ENCODE assay signal across 33 mouse cellular contexts in genomic region chr1:171260316-171260715, GRCm38 (mm10). TPM values are rescaled to one million over a fixed set of nuclear protein-coding genes. Genes with fewer than 3 reads are reported as not detected.
DNase-seq lines count a peak whose midpoint lies in the region; ATAC-seq and TF ChIP-seq lines count a peak whose summit lies in the region.
"Had no signal": no experiment of that assay in that cellular context is flagged by ENCODE, and none has a peak within 500 bp of the region (broad histone marks: within the 10 kb centered on the region; RNA-seq: fewer than 3 reads in every experiment).

No protein-coding gene starts in this region.

- no peak for TF ChIP-seq CTCF in kidney, adult 2 months (conservative IDR thresholded peaks at IDR 0.05; ENCODE audit: insufficient read depth, insufficient read length, low read depth, low read length)
- TF ChIP-seq CTCF in lung, embryonic 14.5 days (IDR thresholded peaks at IDR 0.05; ENCODE audit: low read depth) = no peak
- TF ChIP-seq CTCF in layer of hippocampus, adult 2 months (conservative IDR thresholded peaks at IDR 0.05) = no peak

- H3K9me3 ChIP-seq in lung, embryonic 14.5 days (ENCODE audit: low read depth, low read length) = no peaks in the 10 kb centered on the region
- H3K9me3 ChIP-seq: embryonic facial prominence, embryonic 10.5 days; embryonic facial prominence, embryonic 15.5 days; forebrain, embryonic 12.5 days; hindbrain, embryonic 12.5 days; intestine, embryonic 15.5 days; limb, embryonic 13.5 days; megakaryocyte, embryonic 14.5 days; midbrain, embryonic 12.5 days; neural tube, embryonic 12.5 days had no signal

- no peak for TF ChIP-seq POLR2A in kidney, adult 2 months (IDR thresholded peaks at IDR 0.05; ENCODE audit: low read depth, low read length)

- no peaks in the 10 kb centered on the region for H3K27me3 ChIP-seq in kidney, adult 2 months (replicated peaks; ENCODE audit: control insufficient read depth, insufficient read depth, low read length)
- no peaks in the 10 kb centered on the region for H3K27me3 ChIP-seq in lung, embryonic 14.5 days (ENCODE audit: insufficient read depth, low read length)
- H3K27me3 ChIP-seq: embryonic facial prominence, embryonic 15.5 days; hindbrain, embryonic 12.5 days; intestine, embryonic 15.5 days; limb, embryonic 13.5 days; midbrain, embryonic 12.5 days; neural tube, embryonic 12.5 days had no signal

- ATAC-seq in lung, embryonic 14.5 days (ENCODE audit: insufficient read depth) = no peak
- ATAC-seq in granulocyte monocyte progenitor cell, adult 5-6 weeks (replicated peaks; ENCODE audit: poor library complexity, severe bottlenecking) = peak; percentile 50
- ATAC-seq: activated CD4-positive, CD25-positive, alpha-beta regulatory T cell, adult 4 months; forebrain, postnatal 0 days; hindbrain, postnatal 0 days; intestine, embryonic 15.5 days had no signal

- H3K27ac ChIP-seq in kidney, adult 2 months (ENCODE audit: insufficient read depth, low read depth, low read length) = no peak overlapping the region
- no peak overlapping the region for H3K27ac ChIP-seq in lung, embryonic 14.5 days (ENCODE audit: low read depth)
- H3K27ac ChIP-seq in layer of hippocampus, adult 2 months = no peak overlapping the region; the same call in 1 of the 2 replicates
- H3K27ac ChIP-seq: embryonic facial prominence, embryonic 10.5 days; embryonic facial prominence, embryonic 15.5 days; forebrain, embryonic 12.5 days; hindbrain, embryonic 12.5 days; hindbrain, postnatal 0 days; intestine, embryonic 15.5 days; left cerebral cortex, adult 2 months; limb, embryonic 13.5 days; midbrain, embryonic 12.5 days; neural tube, embryonic 12.5 days had no signal

- 60% methylated on average over 3 of the region's 3 CpGs for WGBS in kidney, adult 2 months
- 23% methylated on average over 3 of the region's 3 CpGs for WGBS in lung, embryonic 14.5 days

- H3K4me1 ChIP-seq in kidney, adult 2 months (ENCODE audit: control insufficient read depth, insufficient read depth, low read length) = no peaks in the 10 kb centered on the region; the same call in 1 of the 2 replicates
- peaks cover 20% of the 10 kb centered on the region for H3K4me1 ChIP-seq in lung, embryonic 14.5 days (ENCODE audit: insufficient read depth)
- H3K4me1 ChIP-seq: neural tube, embryonic 12.5 days had no signal

- H3K4me2 ChIP-seq in lung, embryonic 14.5 days = no peak overlapping the region
- H3K4me2 ChIP-seq: embryonic facial prominence, embryonic 15.5 days; forebrain, embryonic 12.5 days; heart, embryonic 11.5 days; hindbrain, embryonic 12.5 days; intestine, embryonic 15.5 days; limb, embryonic 13.5 days; midbrain, embryonic 12.5 days; neural tube, embryonic 12.5 days had no signal

- H3K9ac ChIP-seq in lung, embryonic 14.5 days = no peak overlapping the region
- H3K9ac ChIP-seq: embryonic facial prominence, embryonic 15.5 days; forebrain, embryonic 12.5 days; forebrain, postnatal 0 days; hindbrain, embryonic 12.5 days; intestine, embryonic 15.5 days; limb, embryonic 13.5 days; midbrain, embryonic 12.5 days; neural tube, embryonic 12.5 days had no signal

- no peaks in the 10 kb centered on the region for H3K36me3 ChIP-seq in kidney, adult 2 months (ENCODE audit: control insufficient read depth, insufficient read depth, low read length)
- peaks cover 5% of the 10 kb centered on the region; the same call in 1 of the 2 replicates for H3K36me3 ChIP-seq in lung, embryonic 14.5 days (ENCODE audit: insufficient read depth)
- H3K36me3 ChIP-seq: forebrain, embryonic 12.5 days; hindbrain, embryonic 12.5 days; midbrain, embryonic 12.5 days had no signal

- no peak overlapping the region for H3K4me3 ChIP-seq in kidney, adult 2 months (ENCODE audit: insufficient read depth, low read depth, low read length)
- no peak overlapping the region for H3K4me3 ChIP-seq in lung, embryonic 14.5 days (ENCODE audit: low read depth, low read length)
- no peak overlapping the region for H3K4me3 ChIP-seq in layer of hippocampus, adult 2 months
- H3K4me3 ChIP-seq: embryonic facial prominence, embryonic 10.5 days; embryonic facial prominence, embryonic 15.5 days; forebrain, embryonic 12.5 days; hindbrain, embryonic 12.5 days; intestine, embryonic 15.5 days; left cerebral cortex, adult 2 months; limb, embryonic 13.5 days; midbrain, embryonic 12.5 days; myocyte; neural tube, embryonic 12.5 days had no signal

- DNase-seq in kidney, adult 2 months = peak; percentile 40
- DNase-seq in kidney, adult 9 months = no peak
- peak; percentile 46 for DNase-seq in lung, embryonic 14.5 days
- no peak for DNase-seq in lung, adult 18-20 months
- peak; percentile 19 for DNase-seq in 3T3-L1 (ENCODE audit: low read depth, low spot score)
- DNase-seq in layer of hippocampus, adult 2 months (ENCODE audit: low spot score in 2 of 2) = no peak
- DNase-seq: cerebellum, adult 8-10 months; cerebellum, postnatal 25 days; forebrain, postnatal 0 days; gastrocnemius, postnatal 14 days; heart, adult 18-20 months; heart, postnatal 36 days; kidney, adult 8-10 months; kidney, postnatal 14 days; right cerebral cortex, adult 18-20 months; thymus, adult 2 months; thymus, postnatal 36 days had no signal

RNA-seq across cellular contexts. Expression of gene Ndufs2, which starts 9.1 kb away (rescaled TPM):
- polyA plus RNA-seq in kidney, adult 2 months (2012; rRNA removed) = 374 and 559 TPM in 2 replicates
- polyA plus RNA-seq in lung, embryonic 14.5 days (2014; fragmentation: Nextera tagmentation; extraction: Ambion mirVana) = 244 and 250 TPM in 2 replicates
- total RNA-seq in granulocyte monocyte progenitor cell, adult 5-6 weeks (2014; fragmentation: Nextera tagmentation) = 270 and 271 TPM in 2 replicates
- total RNA-seq in granulocyte monocyte progenitor cell, adult 5-6 weeks (2017) = 358 and 391 TPM in 2 replicates
- total RNA-seq in layer of hippocampus, adult 2 months (2021) = 100 to 1,000 TPM; 254 to 273 TPM

RNA-seq across cellular contexts. Expression of gene B4galt3, which starts 9.8 kb away (rescaled TPM):
- polyA plus RNA-seq in kidney, adult 2 months (2012; rRNA removed) = 58.9 and 67.7 TPM in 2 replicates
- polyA plus RNA-seq in lung, embryonic 14.5 days (2014; fragmentation: Nextera tagmentation; extraction: Ambion mirVana) = 80.3 and 94.3 TPM in 2 replicates
- total RNA-seq in granulocyte monocyte progenitor cell, adult 5-6 weeks (2014; fragmentation: Nextera tagmentation) = 24.7 and 25.6 TPM in 2 replicates
- 14.7 and 19.0 TPM in 2 replicates for total RNA-seq in granulocyte monocyte progenitor cell, adult 5-6 weeks (2017)
- 10 to 100 TPM; 73.1 to 79.3 TPM for total RNA-seq in layer of hippocampus, adult 2 months (2021)

RNA-seq across cellular contexts. Expression of gene Adamts4, which starts 10.1 kb away (rescaled TPM):
- 1.2 and 1.5 TPM in 2 replicates for polyA plus RNA-seq in kidney, adult 2 months (2012; rRNA removed)
- 6.6 and 7.5 TPM in 2 replicates for polyA plus RNA-seq in lung, embryonic 14.5 days (2014; fragmentation: Nextera tagmentation; extraction: Ambion mirVana)
- not detected in 2 replicates for total RNA-seq in granulocyte monocyte progenitor cell, adult 5-6 weeks (2014; fragmentation: Nextera tagmentation)
- not detected in 2 replicates for total RNA-seq in granulocyte monocyte progenitor cell, adult 5-6 weeks (2017)
- 10 to 100 TPM in 1 of 2 experiments, 1 to 10 TPM in 1; 9.6 to 10.9 TPM for total RNA-seq in layer of hippocampus, adult 2 months (2021)

RNA-seq across cellular contexts. Expression of gene Ppox, which starts 20.7 kb away (rescaled TPM):
- 51.5 and 63.2 TPM in 2 replicates for polyA plus RNA-seq in kidney, adult 2 months (2012; rRNA removed)
- 50.9 and 51.7 TPM in 2 replicates for polyA plus RNA-seq in lung, embryonic 14.5 days (2014; fragmentation: Nextera tagmentation; extraction: Ambion mirVana)
- total RNA-seq in granulocyte monocyte progenitor cell, adult 5-6 weeks (2014; fragmentation: Nextera tagmentation) = 22.5 and 37.6 TPM in 2 replicates
- 16.8 and 25.3 TPM in 2 replicates for total RNA-seq in granulocyte monocyte progenitor cell, adult 5-6 weeks (2017)
- total RNA-seq in layer of hippocampus, adult 2 months (2021) = 10 to 100 TPM; 31.2 to 42.1 TPM

RNA-seq across cellular contexts. Expression of gene Fcer1g, which starts 26.2 kb away (rescaled TPM):
- polyA plus RNA-seq in kidney, adult 2 months (2012; rRNA removed) = 35.8 and 46.8 TPM in 2 replicates
- polyA plus RNA-seq in lung, embryonic 14.5 days (2014; fragmentation: Nextera tagmentation; extraction: Ambion mirVana) = 44.2 and 47.3 TPM in 2 replicates
- total RNA-seq in granulocyte monocyte progenitor cell, adult 5-6 weeks (2014; fragmentation: Nextera tagmentation) = 327 and 359 TPM in 2 replicates
- total RNA-seq in granulocyte monocyte progenitor cell, adult 5-6 weeks (2017) = 143 and 171 TPM in 2 replicates
- 10 to 100 TPM; 14.9 to 17.2 TPM for total RNA-seq in layer of hippocampus, adult 2 months (2021)
- polyA plus RNA-seq: C2C12, myocyte had no signal

Comparison
In these comparisons a context has a peak if more than half of its experiments do, and no peak if none do; other contexts are left out.
1. DNase-seq: peak in kidney, adult 2 months (single experiment), lung, embryonic 14.5 days (single experiment) and 3T3-L1 (single experiment); none in kidney, adult 9 months (single experiment), lung, adult 18-20 months (0 of 2) and layer of hippocampus, adult 2 months (0 of 2).
2. RNA of gene Adamts4, which starts 10.1 kb away (total RNA-seq): 9.6 to 10.9 TPM in layer of hippocampus, adult 2 months; not detected in granulocyte monocyte progenitor cell, adult 5-6 weeks; every median in the first group is over 10 times any median in the second.